Mouse (Mus musculus) heart, postnatal 36 days (tissue): ENCODE data around the gene Mast1. TPM values are rescaled to one million over a fixed set of nuclear protein-coding genes. Genes with fewer than 3 reads are reported as not detected.
A peak's percentile ranks its signal among the peaks of the same experiment; 100 is the strongest.

Experiments used
- DNase-seq, 2 experiments: peaks; one replicate each; pipeline ENCODE4 v3.0.0; 2021 to 2022
- intact Hi-C: fragments of 180-260 bp; cut with DNase I; formaldehyde crosslinking; loops from one replicate; pipeline ENCODE4 v1.15.1; 2025
- total RNA-seq, 2 experiments: library from RNA; stranded (reverse); gene quantifications; 2 replicates each; pipeline ENCODE4 v1.2.3; 2021

Mast1 gene
- total RNA-seq, 2 experiments from 2014 or later: 0.11 to 0.14 TPM

DNA sequence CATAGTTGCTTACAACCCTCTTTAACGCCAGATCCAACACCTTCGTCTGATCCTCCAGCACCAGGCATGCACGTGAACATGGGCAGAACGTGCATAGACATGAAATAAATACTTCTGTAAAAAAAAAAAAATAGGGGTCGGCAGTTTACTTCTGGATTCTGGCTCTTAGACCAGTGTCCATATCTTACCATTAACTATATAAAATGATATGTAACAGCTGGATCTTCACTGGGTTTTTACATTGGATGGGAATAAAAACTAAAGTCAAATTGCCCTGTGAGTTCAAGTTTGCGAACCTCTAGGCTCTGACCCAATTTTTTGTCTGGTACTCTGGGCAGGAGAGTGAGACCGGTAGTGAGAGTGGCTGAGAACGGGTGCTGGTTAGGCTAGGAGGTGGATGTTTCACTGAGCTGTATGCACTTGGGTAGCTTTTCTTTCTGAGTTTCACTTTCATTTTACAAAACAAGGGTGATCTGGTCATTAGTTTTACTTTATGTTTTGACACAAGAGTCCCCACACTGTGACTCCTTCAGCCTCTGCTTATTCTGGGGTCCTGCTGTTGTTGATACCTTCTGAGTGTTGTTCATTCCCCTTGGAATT is 37.5 kb upstream of the Mast1 start:
- no peak for DNase-seq
- intact Hi-C loops: loop anchor here (1.0 to 5.0 kb wide), 3 partner anchors 16 to 312 kb away; partner anchors contain the start of genes Asna1, Hook2, Ier2 and Trir

DNA sequence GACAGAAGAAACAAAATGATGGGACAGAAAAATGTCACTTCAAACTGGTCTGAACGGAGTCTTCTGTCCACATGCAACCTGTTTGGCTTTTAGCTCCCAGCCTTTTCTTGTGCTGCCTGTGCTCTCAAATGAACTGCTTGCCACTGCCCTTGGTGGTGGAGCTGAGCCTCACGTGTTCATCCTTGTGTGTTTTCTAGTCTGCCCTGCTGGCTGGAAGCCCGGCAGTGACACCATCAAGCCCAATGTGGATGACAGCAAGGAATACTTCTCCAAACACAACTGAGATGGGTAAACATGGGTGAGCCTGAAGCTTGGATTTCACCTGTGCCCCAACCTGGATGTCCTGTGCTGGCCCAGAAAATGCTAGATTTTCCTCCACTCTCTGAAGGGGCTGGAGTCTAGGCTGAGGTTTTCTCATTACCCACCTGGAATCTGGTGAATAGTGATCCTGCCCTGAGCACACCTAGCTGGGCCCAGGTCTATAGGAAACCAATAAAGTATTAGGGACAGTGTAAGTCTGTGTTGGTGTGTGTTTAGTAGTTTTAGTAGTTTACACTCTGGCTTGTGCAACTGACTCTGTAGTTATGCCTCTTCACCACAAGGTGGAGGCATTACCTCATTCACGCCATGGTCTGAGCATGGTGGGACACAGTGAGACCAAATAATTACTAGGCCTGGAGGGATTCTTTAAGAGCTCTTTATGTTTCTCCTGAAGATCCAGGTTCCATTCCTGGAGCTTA is 36.8 kb upstream of the Mast1 start:
- intact Hi-C loops: no loop called here
- peak; percentile 61 to 62 for DNase-seq

DNA sequence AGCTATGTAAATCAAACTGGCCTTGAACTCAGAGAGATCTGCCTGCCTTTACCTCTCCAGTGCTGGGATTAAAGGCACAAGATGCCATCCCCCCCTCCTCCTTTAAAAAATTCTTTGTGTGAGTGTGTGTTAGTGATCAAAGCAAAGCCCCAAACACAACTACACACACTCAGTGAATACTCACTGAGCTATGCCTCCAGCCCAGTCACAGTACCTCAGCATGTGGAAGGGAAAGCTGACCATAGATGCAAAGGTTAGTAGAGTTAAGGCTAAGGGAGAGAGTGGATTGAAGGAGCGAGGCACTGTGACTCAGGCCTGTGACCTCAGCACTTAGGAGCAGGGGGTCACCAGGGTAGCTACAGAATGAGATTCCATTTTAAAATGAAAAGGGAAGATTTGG is 35.9 kb upstream of the Mast1 start:
- intact Hi-C loops: no loop called here
- DNase-seq: no peak

DNA sequence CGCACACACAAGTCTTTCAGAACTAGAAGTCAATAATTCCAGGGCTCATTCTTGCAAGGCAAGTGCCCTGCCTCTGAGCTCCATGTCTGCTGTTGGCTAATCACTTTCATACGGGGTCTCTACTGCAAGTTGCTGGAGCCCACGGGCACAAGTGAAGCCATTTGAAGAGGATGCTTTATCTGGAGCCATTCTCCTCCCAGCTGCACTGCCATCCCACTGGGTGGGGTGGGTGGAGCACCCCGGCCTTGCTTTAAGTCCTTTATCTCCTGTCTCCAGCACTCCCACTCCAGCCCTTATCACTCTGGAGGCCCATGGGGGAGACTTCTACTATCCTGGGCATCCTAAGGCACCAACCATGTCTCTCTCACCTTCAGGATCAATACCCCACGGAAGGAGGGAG is 33.8 kb upstream of the Mast1 start:
- intact Hi-C loops: no loop called here
- no peak for DNase-seq

DNA sequence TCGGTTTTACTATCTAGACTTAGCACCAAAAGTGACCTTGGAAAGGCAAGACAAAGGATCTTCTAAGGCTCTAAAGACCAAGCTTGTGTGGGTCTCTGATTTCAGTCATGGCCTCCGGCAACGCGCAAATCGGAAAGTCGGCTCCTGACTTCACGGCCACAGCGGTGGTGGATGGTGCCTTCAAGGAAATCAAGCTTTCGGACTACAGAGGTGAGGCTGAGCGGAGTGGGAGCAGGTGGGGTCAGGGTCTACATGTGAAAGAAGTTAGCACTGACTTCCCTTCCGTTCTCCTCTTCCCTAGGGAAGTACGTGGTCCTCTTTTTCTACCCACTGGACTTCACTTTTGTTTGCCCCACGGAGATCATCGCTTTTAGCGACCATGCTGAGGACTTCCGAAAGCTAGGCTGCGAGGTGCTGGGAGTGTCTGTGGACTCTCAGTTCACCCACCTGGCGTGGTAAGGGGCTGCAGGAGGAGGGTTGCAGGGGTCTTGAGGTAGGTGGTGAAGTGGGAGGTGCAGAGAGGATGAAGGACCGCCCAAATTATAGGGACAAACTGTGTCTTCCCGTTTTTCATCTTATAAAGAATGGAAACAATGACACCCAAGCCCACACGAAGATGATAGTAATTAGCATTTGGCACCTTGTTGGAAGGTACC is 33.1 kb upstream of the Mast1 start:
- intact Hi-C loops: no loop called here
- DNase-seq: no peak

DNA sequence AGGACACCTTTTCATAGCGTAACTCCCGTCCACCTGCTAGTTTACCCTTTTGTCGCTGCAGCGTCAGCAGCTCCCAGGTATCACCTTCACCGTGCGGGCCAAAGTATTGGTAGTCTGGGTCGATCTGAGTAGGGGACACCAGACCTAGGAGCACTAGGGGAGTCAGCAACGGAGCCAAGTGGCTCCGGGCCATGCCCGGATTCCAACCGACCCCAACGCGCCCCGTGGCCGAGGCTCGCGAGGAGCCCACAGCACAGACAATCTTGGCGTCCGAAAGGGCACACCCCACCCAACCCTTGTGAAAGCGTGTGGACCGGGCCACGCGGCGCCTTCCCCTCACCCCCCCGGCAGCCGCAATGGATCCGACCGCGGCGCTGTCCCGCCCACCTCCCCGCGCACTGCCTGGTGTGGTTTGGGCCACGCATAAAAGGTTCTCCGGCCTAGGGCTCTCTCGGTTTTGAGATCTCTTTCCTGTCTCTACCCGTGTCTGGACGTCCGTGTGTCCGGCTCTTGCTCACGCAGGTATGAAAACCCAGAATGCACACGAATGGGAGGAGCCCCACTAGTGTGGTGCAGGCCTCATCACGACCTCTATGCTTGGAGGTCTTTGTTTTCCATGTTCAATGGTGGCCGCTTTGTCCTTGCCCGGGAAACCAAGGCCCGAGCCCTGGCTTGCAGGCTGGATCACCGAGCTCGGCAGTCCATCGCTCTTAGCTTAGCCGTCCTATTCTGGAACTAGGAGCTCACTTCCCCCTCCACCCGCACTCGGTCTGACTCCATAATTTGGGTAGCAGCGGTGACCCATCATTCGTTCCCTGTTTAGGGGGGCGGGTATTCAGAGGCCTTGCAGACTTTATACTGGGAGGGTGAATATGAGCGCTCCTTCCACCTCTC is 32.3 kb upstream of the Mast1 start, which contains the start of the genes Gm49661, Prdx2 and Rnaseh2a:
Gm49661 (minus strand) TSS at position 193 of the 894 bp plus-strand sequence.
Prdx2 (plus strand) TSS at position 347 of the 894 bp plus-strand sequence.
Rnaseh2a (minus strand) TSS at position 527 of the 894 bp plus-strand sequence.
- DNase-seq: peak; percentile 75 to 80
- intact Hi-C loops: no loop called here

DNA sequence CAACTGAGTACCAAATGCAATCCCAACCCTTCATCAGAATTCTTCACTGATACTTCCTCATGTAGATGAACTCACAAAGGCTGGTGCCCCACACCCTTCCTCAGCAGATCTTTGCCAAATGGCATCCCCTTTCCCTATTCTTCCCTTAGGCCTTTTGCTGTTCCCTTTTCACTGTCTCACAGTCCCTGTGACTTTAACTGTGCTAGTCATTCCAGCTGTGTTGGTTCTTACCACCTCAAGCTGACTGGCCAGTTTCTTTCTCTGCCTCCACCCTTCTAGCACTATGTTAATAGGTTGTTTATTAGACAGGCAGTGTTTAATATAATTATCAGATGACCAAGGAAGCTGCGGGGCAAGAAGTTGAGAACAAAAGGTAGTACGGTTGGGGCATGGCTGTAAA is 31.5 kb upstream of the Mast1 start:
- intact Hi-C loops: no loop called here
- DNase-seq: peak in 1 of 2 experiments; percentile 32

DNA sequence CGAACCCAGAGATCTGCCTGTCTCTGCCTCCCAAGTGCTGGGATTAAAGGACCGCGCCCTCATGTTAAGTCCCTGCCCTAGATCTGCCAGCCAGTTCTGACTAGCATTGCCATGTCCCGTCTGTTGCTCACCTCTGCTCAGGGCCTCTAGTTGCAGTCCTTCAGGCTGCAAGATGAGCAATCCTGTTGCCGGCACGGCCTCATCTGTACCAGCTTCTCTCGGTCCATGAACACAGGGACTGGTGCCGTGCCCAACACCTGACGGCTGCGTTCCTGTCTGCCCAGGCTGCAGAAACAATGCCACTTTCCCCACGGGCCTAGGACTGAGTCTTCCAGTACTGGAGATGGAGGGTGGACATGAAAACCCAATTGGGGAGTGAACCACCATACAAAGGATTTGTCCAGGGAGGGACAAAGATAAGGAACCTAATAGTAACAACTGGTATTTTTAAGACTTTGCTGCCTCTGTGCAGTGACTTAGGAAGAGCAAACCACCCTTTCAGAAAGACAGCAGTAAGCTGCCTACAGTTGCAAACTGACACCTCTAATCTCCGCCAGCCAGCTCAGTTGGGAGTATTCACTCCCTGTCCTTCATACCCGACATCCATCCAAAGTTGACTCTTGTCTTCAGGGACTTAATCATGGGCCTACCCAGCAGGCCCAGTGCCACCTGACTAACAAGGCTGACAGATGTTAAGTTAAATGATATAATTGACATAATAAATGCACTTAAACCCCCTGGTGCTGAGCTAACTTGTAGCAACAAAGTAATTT is 30.6 kb upstream of the Mast1 start:
- DNase-seq: no peak
- intact Hi-C loops: no loop called here

DNA sequence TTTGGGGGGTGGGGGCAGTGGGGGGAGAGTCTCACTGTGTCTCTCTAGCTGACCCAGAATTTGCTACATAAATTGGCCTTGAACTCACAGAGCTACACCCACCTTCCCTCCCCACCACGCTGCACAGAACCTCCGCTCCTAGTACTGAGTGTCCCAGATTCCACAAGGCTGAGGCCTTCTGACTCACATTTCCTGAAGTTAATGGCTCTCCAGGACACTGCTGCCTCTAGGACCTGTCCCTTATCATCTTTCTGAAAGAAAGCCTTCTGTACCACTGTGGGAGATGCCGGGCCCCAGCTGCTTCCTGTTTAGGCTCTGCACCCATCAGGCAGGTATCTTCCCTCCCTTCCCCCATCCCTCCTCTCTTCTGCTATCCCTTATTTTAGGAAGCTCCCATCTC is 29.4 kb upstream of the Mast1 start:
- peak in 1 of 2 experiments; percentile 6 for DNase-seq

DNA sequence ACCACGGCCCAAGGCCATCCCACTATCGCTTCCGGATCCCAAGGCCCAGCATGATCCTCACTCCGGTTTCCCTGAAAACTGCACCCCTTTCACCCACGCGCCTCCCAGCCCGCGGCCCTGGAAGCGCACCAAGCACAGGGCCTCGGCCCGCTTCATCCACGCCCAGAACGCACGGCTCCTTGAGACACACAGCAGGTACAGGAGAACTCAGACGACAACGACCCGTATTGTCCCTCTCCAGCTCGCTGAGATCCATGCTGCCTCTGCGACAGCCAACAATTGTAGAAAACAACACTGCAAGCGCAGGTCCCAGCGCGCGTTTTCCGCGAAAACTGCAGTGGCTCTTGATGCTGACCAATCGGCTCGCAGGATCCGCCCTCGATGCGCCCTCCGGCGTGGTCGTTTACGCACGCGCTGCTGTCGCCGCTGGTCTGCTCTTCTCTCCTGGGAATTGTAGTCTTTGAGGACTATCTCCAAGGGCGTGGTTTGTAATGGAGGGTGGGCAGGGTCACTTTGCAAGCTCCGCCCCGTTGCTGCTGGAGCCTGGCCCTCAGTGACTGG is 28.7 kb upstream of the Mast1 start:
- intact Hi-C loops: no loop called here
- peak; percentile 89 to 90 for DNase-seq

More for the DNA sequence above, 29.4 kb upstream of the Mast1 start:
- intact Hi-C loops: no loop called here

DNA sequence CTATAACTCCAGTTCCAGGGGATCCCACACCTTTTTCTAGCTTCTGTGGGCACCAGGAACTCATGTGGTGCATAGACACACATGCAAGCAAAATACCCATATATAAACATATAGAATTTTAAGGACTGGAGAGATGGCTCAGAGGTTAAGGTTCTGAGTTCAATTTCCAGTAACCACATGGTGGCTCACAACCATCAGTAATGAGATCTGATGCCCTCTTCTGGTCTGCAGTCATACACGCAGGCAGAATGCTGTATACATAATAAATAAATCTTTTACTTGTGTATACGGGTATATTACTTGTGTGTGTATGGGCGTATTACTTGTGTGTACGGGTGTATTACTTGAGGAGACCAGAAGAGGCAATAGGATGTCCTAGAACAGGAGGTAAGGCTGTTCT is 26.8 kb upstream of the Mast1 start:
- DNase-seq: no peak
- intact Hi-C loops: loop anchor here (5.0 kb wide), 1 partner anchor 37 kb away; no protein-coding TSS in a partner anchor

DNA sequence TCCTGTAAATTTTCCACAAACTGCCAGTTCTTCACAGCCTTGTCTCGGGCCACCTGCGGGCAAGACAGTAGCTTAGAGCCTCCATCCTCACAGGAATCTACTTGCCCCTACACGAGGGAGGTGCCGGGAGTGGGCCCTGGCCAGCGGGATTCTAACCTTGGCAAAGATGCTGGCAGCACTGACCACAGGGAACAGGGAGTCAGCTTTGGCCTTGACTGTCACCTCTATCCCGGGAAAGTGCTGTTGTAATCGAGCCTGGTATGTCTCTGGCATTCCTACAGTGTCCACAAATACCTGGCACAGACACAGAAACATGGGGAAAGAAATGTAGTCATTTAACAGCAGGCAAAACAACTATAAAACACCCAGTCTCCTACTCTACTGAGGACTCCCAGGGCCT is 22.7 kb upstream of the Mast1 start:
- intact Hi-C loops: loop anchor here (5.0 kb wide), 2 partner anchors 33 to 37 kb away; no protein-coding TSS in a partner anchor
- DNase-seq: no peak

DNA sequence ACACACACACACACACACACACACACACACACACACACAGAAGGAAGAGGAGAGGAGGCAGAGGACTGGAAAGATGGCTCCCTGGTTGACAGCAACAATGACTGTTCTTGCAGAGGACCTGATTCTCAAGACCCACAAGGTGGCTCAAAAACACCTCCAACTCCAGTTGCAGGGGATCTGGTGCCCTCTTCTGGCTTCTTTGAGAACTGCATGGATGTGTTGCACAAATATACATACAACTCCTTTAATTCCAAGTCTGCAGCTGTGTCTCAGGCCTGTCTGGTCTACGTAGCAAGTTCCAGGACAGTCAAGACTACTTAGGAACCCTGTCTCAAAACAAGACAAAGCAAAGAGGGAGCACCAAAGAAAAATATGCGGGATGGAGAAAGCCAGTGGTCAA is 19.6 kb upstream of the Mast1 start:
- peak; percentile 47 to 71 for DNase-seq
- intact Hi-C loops: loop anchor here (5.0 kb wide), 1 partner anchor 41 kb away; no protein-coding TSS in a partner anchor

DNA sequence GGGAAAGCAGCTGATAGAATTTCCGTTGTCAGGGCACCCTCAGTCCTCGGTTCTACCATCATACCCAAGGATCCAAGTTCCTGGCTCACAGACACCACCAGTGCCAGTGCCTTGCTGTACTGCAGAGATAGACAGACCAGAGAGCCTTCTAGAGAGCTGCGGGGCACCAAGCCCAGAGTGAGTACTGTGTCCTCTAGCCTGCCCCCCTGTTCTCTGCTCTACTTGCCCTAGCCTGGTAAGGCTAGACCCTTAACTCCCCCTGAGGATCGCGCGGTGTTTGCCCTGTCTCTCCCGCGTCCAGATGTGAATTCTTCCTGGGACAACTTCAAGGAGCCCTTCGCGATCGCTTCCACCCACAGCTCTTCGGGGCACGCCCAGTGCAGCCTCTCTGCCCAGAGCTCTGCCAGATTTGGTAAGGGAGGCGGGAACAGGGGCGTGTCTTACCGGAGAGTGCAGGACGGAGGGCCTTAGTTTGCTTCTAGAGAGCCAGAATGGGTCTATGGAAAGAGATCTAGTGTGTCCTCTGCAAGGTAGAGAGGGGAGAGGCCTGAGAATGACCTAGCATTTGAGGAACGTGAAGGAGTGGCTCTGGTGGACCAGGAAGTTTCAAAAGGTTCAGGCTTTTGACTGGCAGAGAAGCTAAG is 15.6 kb upstream of the Mast1 start:
- peak; percentile 31 to 42 for DNase-seq
- intact Hi-C loops: no loop called here

DNA sequence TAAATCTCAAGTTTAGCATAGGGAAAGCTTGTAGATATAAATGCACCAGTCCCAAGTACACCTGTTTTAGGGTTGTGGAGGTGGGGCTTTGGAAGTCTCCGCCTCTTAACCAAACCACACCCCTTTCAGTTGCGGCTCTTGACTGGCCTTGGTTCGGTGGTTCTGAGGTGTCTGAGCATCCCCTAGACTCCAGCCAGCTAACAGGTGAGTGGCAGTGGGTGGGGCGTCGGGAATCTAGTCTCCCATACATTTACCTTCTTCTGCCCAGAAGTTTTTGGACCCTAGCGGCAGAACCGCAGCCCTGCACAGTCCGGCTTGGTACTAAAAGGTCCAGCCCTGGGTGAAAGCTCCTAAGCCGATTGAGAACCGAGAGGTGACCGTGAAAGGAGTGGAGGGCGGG is 12.6 kb upstream of the Mast1 start:
- DNase-seq: no peak

DNA sequence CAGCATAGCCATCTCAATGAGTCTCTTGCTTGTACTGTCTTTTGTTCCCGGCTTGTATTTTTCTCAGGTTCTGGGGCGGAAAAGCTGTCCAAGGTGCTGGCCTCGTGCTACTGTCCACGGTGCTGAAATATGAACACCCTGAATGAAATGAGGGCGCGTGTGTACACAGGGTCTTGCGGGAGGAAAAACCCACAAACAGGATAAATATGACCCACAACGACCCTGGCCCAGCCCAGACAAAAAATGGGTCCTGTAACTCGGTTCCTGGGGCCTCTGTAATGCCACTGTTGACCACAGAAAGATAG is 10.0 kb upstream of the Mast1 start:
- intact Hi-C loops: no loop called here
- peak; percentile 56 to 63 for DNase-seq

More for the DNA sequence above, 12.6 kb upstream of the Mast1 start:
- intact Hi-C loops: no loop called here

DNA sequence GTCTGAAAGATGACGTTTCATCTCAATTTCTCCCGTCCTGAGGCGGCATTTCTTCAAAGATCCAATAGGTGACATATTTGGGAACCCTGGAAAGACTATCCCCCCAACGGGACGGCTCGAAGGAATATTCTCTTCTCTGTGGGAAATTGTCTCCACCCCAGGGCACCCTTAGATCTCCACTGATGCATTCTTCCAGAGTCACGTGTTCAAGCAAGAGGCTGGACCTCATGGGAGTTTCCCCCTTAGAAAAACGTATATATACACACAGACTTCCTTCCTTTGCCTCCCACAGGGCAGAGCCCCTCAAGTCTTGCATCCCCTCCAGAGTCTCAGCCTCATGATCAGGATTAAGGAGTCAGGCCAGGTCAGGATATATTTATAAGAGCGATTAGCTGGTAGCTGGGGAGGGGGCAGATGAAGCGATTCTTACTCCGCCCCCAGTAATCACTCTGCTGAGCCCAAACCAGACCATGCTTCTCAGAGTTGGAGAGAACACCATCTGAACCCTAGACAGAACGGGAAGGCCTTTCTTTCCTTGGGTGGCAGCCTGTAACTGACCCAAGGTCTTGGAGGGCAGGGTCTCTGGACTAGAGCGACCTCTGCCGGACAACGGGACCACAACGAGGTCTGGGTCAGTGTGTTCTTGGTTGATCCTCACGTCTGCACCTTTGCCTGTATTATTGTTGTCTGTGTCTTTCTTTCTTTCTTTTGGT is 9.5 kb upstream of the Mast1 start, which contains the start of gene Rtbdn:
Rtbdn (plus strand) TSS at position 464 of the 713 bp plus-strand sequence.
- intact Hi-C loops: no loop called here
- DNase-seq: no peak
